Mouse (Mus musculus): ENCODE data around the gene Traf7. TPM values are rescaled to one million over a fixed set of nuclear protein-coding genes. Genes with fewer than 3 reads are reported as not detected.

The Traf7 gene
- polyA plus RNA-seq, 1 experiment, result 142 TPM

DNA sequence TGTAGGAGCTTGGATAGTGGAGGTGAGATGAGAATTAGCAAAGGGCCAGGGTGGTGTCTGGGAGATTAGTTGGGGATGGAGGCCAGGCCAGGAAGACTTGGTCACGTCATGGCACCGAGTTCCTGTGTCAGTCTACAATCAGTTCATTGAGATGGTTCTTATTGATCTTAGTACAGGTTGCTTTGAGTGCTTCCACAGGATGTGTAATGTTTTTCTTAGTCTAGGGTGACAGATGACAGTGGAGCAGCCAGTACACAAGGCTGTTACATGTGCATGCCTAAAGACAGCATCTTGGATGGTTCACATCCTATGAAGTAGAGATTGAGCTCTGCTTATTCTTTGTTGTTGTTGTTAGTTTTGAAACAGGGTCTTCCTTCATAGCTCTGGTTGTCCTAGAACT lies 33.9 kb upstream of the Traf7 start:
- TF ChIP-seq MAX (IDR thresholded peaks at IDR 0.05), result no peak
- no peak for TF ChIP-seq FOSL1 (IDR thresholded peaks at IDR 0.05; ENCODE audit: insufficient read depth, low read length, poor library complexity, severe bottlenecking)
- TF ChIP-seq CTCF (IDR thresholded peaks at IDR 0.05; ENCODE audit: control insufficient read depth, insufficient read depth, insufficient read length), result no peak
- TF ChIP-seq MYOG (IDR thresholded peaks at IDR 0.05; ENCODE audit: control insufficient read depth, extremely low read depth, insufficient read length), result no peak
- TF ChIP-seq MYOD1 (IDR thresholded peaks at IDR 0.05; ENCODE audit: control insufficient read depth, insufficient read length, low read depth), result no peak
- TF ChIP-seq USF1 (IDR thresholded peaks at IDR 0.05; ENCODE audit: low read depth), result no peak
- no peak for TF ChIP-seq CEBPB (IDR thresholded peaks at IDR 0.05; ENCODE audit: low read depth)
- Histone ChIP-seq H3K36me3 (ENCODE audit: control insufficient read depth, insufficient read depth) (peaks cover 34% of the 10 kb centered on the region), H3ac (ENCODE audit: control insufficient read depth, insufficient read length, low read depth) (no peak overlapping the region), H3K27me3 (ENCODE audit: control insufficient read depth, insufficient read depth, insufficient read length) (no peaks in the 10 kb centered on the region), H3K4me3 (ENCODE audit: insufficient read depth, poor library complexity, severe bottlenecking) (no peak overlapping the region), H3K79me2 (ENCODE audit: control insufficient read depth, insufficient read depth) (peaks cover 90% of the 10 kb centered on the region), H3K79me3 (ENCODE audit: low read depth) (peaks cover 49% of the 10 kb centered on the region)

DNA sequence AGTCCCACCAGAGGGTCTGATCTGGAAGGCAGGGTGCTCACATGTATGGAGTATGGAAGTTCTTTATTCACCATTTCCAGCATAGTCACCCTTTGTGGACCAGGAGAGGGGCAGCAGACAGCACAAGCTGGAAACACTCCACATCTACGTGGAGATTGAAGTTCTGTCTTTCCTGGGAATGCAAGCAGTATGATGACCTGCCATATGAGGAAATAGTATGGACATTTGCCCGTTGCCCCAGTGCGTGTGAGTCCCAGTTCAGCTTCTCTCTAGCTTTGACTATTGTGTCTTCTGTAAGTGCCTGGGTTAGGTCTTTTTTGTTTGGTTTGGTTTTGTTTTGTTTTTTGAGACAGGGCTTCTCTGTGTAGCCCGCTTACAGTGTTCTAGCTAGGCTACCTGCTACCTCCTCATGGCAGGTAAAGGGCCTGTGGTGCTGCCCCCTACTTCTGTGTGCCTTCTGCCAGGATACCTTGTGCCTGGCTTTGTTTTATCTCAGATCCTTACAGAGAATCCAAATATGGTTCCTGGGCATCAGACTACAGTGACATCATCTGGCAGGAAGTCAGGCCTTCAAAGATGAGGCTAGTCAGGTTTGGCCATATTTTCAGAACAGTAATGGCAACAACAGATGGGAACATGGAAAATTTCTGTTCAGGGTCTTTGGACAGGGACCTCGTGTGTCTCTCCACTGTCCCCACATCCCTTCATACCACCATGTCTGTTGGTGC lies 32.7 kb upstream of the Traf7 start:
- TF ChIP-seq FOSL1 (IDR thresholded peaks at IDR 0.05; ENCODE audit: insufficient read depth, low read length, poor library complexity, severe bottlenecking) (no peak), USF1 (IDR thresholded peaks at IDR 0.05; ENCODE audit: low read depth) (no peak), CEBPB (IDR thresholded peaks at IDR 0.05; ENCODE audit: low read depth) (no peak), MAX (IDR thresholded peaks at IDR 0.05) (no peak), MYOG (IDR thresholded peaks at IDR 0.05; ENCODE audit: control insufficient read depth, extremely low read depth, insufficient read length) (no peak), MYOD1 (IDR thresholded peaks at IDR 0.05; ENCODE audit: control insufficient read depth, insufficient read length, low read depth) (no peak), CTCF (IDR thresholded peaks at IDR 0.05; ENCODE audit: control insufficient read depth, insufficient read depth, insufficient read length) (no peak)
- peaks cover 23% of the 10 kb centered on the region for H3K36me3 ChIP-seq (ENCODE audit: control insufficient read depth, insufficient read depth)
- H3K79me3 ChIP-seq (ENCODE audit: low read depth), result peaks cover 58% of the 10 kb centered on the region
- H3K27me3 ChIP-seq (ENCODE audit: control insufficient read depth, insufficient read depth, insufficient read length), result no peaks in the 10 kb centered on the region
- no peak overlapping the region for H3K4me3 ChIP-seq (ENCODE audit: insufficient read depth, poor library complexity, severe bottlenecking)
- peaks cover 90% of the 10 kb centered on the region for H3K79me2 ChIP-seq (ENCODE audit: control insufficient read depth, insufficient read depth)
- no peak overlapping the region for H3ac ChIP-seq (ENCODE audit: control insufficient read depth, insufficient read length, low read depth)

DNA sequence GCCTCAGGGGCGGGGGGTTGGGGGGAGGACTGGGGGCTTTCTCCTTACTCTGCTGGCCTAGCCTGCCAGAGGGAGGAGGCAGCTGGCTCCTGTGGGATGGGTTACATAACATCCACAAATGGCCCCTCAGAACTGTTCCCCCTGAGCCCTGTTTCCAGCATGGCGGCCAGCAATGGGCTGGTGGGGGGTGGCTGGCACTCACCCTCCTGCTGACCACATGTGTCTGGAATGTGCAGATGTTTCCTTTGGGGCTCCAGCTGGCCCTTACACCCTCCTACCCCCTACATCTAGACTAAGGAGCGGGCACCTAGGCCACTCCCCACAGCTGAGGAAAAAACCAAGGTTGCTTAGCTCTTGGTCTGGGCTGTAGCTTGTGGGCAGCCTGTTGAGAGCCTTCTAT lies 31.4 kb upstream of the Traf7 start:
- Histone ChIP-seq H3ac (ENCODE audit: control insufficient read depth, insufficient read length, low read depth) (no peak overlapping the region), H3K4me3 (ENCODE audit: insufficient read depth, poor library complexity, severe bottlenecking) (no peak overlapping the region), H3K36me3 (ENCODE audit: control insufficient read depth, insufficient read depth) (peaks cover 17% of the 10 kb centered on the region), H3K27me3 (ENCODE audit: control insufficient read depth, insufficient read depth, insufficient read length) (no peaks in the 10 kb centered on the region), H3K79me3 (ENCODE audit: low read depth) (peaks cover 68% of the 10 kb centered on the region), H3K79me2 (ENCODE audit: control insufficient read depth, insufficient read depth) (peaks cover 99% of the 10 kb centered on the region)
- TF ChIP-seq MYOD1 (IDR thresholded peaks at IDR 0.05; ENCODE audit: control insufficient read depth, insufficient read length, low read depth) (peak; percentile 35), FOSL1 (IDR thresholded peaks at IDR 0.05; ENCODE audit: insufficient read depth, low read length, poor library complexity, severe bottlenecking) (no peak)

DNA sequence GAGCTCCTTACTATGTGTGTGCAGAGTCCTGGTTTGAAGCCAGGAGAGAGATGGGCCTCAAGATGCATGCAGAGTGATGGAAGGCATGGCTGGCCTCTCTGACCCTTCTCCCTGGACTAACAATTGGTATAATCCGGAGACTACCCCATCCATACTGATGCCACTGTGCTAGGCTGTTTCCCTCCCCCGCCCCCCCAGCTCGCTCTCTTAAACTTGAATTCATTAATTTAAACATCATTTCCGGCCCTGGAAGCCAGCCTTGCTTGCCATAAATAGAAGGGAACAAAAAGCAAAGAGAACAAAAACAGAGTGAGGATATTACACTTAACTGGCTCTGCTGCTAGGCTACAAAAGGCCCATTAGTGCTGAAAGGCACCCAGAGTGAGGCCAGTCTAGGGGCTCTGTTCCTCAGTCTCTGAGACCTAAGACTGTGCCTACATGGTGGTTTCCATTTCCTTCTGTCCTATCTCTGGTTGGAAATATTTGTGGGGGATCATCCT lies 30.9 kb upstream of the Traf7 start:
- peaks cover 15% of the 10 kb centered on the region for H3K36me3 ChIP-seq (ENCODE audit: control insufficient read depth, insufficient read depth)
- H3K79me2 ChIP-seq (ENCODE audit: control insufficient read depth, insufficient read depth), result peaks cover 100% of the 10 kb centered on the region
- H3K79me3 ChIP-seq (ENCODE audit: low read depth), result peaks cover 73% of the 10 kb centered on the region
- no peak for TF ChIP-seq MAX (IDR thresholded peaks at IDR 0.05)
- H3K4me3 ChIP-seq (ENCODE audit: insufficient read depth, poor library complexity, severe bottlenecking), result no peak overlapping the region
- H3ac ChIP-seq (ENCODE audit: control insufficient read depth, insufficient read length, low read depth), result no peak overlapping the region
- no peaks in the 10 kb centered on the region for H3K27me3 ChIP-seq (ENCODE audit: control insufficient read depth, insufficient read depth, insufficient read length)

DNA sequence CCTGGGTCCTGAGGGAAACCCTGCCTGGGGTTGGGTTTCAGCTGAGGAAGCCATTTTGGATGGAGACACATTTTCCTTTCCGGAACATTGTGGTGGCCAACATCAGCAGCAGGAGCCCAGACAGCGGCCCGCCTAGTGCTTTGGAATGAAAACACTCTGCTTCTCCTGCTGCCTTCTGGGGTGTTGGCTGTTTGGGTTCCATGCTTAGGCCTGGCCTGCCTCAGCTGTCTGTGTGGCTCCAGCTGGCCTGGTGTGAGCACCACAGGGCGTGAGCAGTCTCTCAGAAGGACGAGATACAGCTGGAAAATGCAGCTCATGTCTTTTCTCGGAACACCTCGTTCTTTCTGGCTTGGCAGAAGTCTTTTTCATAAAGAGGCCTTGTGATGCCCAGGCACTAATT lies 29.4 kb upstream of the Traf7 start:
- Histone ChIP-seq H3K4me3 (ENCODE audit: insufficient read depth, poor library complexity, severe bottlenecking) (no peak overlapping the region), H3K79me3 (ENCODE audit: low read depth) (peaks cover 82% of the 10 kb centered on the region), H3K27me3 (ENCODE audit: control insufficient read depth, insufficient read depth, insufficient read length) (no peaks in the 10 kb centered on the region), H3ac (ENCODE audit: control insufficient read depth, insufficient read length, low read depth) (no peak overlapping the region), H3K79me2 (ENCODE audit: control insufficient read depth, insufficient read depth) (peaks cover 100% of the 10 kb centered on the region), H3K36me3 (ENCODE audit: control insufficient read depth, insufficient read depth) (peaks cover 15% of the 10 kb centered on the region)
- no peak for TF ChIP-seq MAX (IDR thresholded peaks at IDR 0.05)
- TF ChIP-seq CEBPB (IDR thresholded peaks at IDR 0.05; ENCODE audit: low read depth), result no peak
- TF ChIP-seq FOSL1 (IDR thresholded peaks at IDR 0.05; ENCODE audit: insufficient read depth, low read length, poor library complexity, severe bottlenecking), result no peak
- TF ChIP-seq USF1 (IDR thresholded peaks at IDR 0.05; ENCODE audit: low read depth), result no peak
- TF ChIP-seq MYOD1 (IDR thresholded peaks at IDR 0.05; ENCODE audit: control insufficient read depth, insufficient read length, low read depth), result no peak
- no peak for TF ChIP-seq MYOG (IDR thresholded peaks at IDR 0.05; ENCODE audit: control insufficient read depth, extremely low read depth, insufficient read length)

DNA sequence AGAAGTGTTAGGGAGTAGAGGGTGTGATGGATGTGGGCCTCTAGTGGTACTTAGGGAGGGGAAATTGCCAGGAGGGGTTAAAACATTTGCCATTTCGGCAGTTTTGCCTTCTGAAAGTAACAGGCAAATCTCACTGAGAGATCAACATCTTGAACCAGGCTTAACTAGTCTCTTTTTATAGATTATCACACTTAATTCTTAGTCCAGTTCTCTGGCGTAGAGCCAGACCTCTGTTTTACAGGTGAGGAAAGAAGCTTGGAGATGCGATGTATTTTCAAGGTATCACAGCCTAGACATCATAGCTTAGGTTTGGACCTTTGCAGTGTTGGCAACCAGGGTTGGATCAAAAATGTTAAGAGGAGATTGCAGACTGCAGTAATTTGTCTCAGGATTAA lies 23.3 kb upstream of the Traf7 start:
- peaks cover 60% of the 10 kb centered on the region for H3K79me2 ChIP-seq (ENCODE audit: control insufficient read depth, insufficient read depth)
- peak overlapping the region; percentile 42 for H3K4me3 ChIP-seq (ENCODE audit: insufficient read depth, poor library complexity, severe bottlenecking)
- peaks cover 46% of the 10 kb centered on the region for H3K79me3 ChIP-seq (ENCODE audit: low read depth)
- H3K36me3 ChIP-seq (ENCODE audit: control insufficient read depth, insufficient read depth), result peaks cover 8% of the 10 kb centered on the region
- peak overlapping the region; percentile 85 for H3ac ChIP-seq (ENCODE audit: control insufficient read depth, insufficient read length, low read depth)
- H3K27me3 ChIP-seq (ENCODE audit: control insufficient read depth, insufficient read depth, insufficient read length), result no peaks in the 10 kb centered on the region
- TF ChIP-seq CEBPB (IDR thresholded peaks at IDR 0.05; ENCODE audit: low read depth) (no peak), FOSL1 (IDR thresholded peaks at IDR 0.05; ENCODE audit: insufficient read depth, low read length, poor library complexity, severe bottlenecking) (no peak)

Measured in C2C12 (cell line).